Mouse (Mus musculus) naive thymus-derived CD4-positive, alpha-beta T cell, adult 2 months (primary cell): ENCODE results near the gene Daam1.

Source experiments
- DNase-seq: peaks from one replicate; pipeline ENCODE4 v3.0.0-alpha.2; 2011; ENCODE audit warnings: low read depth

Gene Daam1

DNA sequence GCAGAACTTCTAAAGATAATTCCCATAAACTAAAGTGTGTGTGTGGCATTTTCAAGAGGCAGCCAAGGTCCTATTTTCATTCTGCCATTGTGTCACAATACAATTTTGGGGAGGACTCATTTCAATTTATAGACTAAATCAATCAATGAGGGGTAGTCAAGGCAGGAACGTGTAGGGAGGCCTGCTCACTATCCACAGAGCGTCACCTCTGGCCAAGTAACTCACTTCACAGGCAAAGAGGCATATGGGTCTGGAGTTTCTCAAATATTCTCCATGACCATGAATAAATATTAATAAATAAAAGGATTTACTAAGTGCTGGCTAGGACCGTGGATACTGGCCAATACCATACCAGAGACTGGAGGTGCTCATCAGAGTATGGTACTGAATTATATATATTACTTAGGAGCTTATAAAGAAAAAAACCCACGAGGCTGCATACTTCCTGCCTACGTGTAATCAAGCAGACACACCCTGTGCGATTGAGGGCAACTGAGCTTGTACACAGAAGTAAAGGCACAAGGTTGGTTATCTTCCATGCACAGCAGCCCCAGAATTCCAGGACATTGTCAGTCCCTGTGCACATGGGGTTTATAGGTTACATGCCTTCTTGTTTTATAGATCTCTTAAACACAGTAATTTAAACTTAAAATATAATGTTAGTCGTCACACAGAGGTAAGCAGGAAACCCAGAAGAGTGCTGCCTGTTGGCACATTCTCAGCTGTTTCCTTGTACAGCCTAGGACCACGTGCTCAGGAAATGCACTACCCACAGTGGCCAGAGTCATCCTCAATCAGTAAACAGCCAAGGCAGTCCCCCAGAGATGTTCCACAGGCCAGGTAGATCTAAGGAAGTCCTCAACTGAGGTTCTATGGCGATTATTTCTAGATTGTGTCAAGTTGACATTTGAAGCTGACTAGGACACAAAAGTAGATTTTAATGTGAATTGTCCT lies 101.8 kb downstream of the Daam1 start:
- peak; percentile 79 for DNase-seq

DNA sequence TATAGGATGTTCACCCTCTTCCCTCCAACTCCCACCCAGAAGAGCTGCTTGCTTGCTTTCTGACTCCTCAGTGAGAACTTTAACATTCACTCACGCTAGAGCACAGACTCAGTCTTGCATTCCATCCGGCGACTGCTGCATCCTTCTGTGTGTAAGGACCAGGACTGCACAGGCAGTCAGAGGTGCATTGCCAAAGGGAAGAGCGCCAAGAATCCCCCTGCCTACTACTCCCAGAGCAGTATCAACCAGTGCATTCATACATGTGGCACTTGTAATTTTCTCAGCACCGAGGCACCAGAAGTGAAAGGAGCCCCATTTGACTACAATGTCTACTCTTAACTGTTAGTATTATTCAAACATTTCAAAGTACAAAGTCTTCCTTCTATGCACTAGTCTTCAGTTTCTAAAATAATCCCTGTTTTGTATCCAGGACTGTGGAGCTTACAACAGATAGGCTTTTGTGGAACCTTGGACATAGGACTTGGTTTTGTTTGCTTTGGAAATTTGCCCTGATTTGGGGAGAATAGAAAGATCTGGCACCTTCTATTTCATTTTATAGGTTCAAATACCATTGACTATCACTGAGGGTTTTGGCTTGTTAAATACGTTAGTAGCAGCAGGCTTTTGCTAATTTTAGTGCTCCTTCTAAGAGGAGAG lies 103.2 kb downstream of the Daam1 start:
- no peak for DNase-seq

DNA sequence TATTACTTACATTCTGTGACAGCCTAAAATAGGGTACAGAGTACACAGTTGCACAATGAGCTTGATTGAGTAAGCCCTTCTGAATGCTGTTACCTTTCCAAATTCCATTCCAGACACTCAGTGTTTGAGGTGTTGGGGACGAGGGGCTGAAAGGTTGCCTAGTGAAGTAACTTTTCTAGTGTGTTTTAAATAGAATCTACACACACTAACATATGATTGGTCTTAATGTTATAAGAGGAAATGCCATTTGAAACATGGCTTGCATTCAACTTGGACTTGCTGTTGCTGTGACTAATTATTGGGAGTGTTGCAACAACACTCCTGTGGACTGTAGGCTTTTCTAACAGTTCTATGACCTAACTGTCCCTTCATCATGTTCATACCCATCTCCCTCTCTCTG lies 105.8 kb downstream of the Daam1 start:
- DNase-seq, result no peak

DNA sequence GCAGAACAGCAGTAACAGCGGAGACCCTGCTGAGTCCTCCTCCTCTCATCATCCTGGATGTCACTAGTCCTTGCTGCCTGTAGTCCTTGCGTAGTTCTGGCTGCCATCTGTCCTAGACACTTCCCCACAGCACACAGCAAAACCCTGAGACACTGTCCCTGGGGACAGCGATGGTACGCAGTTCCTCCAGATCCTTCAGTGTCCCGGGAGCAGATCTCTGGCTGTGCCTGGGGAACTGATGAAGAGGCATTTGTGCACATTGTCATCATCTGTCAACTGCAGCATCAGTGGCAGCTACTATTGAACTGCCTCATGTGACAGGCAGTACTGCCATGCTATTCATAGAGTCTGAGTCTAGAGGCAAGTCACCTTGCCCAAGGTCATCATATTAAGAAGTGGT lies 107.6 kb downstream of the Daam1 start:
- no peak for DNase-seq

DNA sequence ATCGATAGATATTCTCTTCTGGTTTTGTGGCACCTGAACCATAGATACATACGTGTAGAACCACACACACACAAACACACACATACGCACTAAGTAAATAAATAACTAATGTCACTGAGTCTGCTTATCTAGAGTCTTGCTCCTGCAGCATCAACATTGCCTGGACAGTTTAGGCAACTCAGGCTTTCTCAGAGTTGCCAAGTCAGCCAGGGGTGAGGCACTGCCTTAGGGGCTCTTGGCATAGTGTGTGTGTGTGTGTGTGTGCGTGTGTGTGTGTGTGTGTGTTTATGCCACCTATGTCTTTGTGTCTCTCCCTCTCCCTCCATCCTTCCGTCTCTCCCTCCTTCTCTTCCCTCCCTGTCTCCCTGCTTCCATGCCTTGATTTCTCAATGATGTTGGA lies 110.4 kb downstream of the Daam1 start:
- no peak for DNase-seq

DNA sequence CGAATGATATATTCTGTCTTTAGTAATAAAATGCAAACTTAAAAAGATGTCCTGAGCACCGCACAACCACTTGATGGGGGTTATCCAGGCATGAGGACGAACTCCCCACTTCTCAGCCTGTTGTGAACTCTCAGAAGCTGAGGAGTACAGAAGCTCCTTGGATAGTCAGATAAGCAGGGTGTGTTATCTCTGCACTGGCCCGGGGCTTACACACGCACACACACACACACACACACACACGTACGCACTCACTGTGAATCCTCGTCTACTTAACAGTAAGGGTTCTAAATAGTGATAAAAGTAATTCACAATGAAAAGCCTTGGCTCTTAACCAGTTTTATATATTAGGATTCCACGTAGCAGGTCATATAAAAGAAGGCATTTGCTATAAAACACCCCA lies 112.2 kb downstream of the Daam1 start:
- no peak for DNase-seq

DNA sequence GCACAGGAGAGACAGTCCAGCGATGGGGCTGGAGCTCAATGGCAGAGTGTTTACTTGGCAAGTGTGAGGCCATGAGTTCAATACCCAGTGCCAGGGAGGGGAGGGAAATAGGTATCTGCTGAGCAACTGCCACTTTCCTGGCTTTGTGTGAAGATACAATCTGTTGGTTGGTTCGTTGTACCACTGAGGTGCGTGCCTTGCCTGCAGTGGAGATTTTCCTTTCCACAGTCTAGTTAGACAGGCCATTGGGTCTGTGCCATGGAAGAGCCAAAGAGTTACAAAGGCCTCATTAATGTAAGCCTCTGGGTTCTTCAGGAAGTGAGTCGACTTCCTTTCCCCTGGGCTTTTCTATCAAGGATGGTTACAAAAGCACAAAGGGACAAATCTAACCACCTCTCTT lies 112.8 kb downstream of the Daam1 start:
- peak; percentile 35 for DNase-seq

DNA sequence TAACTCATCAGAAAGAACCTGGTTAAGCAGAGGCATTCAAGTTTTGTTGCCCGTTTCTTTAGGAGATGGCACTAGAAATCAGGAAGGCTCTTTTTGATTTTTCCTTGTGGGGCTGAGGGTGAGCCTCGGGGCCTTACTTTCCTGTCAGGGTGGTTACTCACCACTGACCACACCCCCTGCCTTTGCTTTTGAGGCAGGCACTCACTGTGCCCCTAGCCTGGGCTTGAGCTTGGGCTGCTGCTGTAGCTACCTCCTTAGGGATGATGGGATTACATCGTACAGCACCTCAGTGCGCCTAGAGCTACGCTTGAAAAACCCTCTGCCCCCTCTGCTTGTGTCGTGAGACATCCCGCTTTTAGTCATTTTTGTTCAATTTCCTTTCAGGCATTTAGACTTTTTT lies 115.0 kb downstream of the Daam1 start:
- no peak for DNase-seq

DNA sequence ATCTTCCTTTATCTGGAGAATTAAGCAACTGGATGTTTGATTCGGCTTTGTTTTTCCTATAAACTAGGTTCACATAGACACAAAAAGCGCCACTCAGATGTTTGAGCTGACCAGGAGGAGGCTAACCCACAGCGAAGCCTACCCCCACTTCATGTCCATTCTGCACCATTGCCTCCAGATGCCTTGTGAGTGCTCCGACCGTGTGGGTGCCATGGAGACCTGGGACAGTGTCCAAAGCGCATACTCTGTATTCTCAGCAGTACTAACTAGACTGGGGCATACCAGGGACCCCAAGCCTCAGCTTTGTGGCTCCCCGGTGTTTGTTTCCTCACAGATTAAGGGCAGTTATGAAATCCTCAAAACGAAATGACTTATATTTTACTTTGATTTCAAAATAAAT lies 115.6 kb downstream of the Daam1 start:
- no peak for DNase-seq

DNA sequence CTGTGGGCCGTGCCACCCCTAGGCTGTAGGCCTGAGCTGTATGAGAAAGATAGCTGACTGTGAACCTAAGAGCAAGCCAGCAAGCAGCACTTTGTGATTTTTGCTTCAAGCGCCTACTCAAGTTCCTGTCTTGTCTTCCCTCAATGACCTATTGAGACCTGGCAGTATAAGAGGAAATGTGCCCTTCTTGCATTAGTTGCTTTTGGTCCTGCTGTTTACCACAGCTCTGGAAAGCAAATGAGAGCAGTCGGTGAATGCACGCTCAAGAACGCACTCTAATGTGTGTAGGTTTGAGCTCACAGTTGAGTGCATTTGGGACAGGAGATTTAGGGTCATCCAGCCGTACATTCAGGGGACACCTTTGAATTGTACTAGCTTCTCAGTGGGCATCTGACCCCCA lies 118.1 kb downstream of the Daam1 start:
- DNase-seq, result peak; percentile 26

DNA sequence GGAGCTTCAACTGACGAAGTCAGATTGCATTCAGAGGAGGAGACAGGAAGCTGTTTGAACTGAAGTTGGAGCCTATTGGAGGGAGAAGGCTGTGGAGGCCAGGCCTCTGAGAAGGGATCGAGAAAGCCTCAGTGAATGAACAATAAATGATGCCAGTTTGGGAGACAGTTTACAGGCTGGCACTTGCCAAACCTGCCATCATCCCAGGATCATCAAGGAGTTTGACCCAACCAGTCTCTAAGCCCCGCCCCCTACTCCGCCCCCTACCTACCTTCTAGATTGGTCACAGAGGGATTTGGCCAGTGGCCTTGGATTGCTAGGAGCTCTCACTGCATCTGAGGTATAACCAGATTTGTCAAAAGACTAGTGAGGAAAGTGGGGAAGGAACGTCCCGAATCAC lies 118.7 kb downstream of the Daam1 start:
- peak; percentile 56 for DNase-seq

DNA sequence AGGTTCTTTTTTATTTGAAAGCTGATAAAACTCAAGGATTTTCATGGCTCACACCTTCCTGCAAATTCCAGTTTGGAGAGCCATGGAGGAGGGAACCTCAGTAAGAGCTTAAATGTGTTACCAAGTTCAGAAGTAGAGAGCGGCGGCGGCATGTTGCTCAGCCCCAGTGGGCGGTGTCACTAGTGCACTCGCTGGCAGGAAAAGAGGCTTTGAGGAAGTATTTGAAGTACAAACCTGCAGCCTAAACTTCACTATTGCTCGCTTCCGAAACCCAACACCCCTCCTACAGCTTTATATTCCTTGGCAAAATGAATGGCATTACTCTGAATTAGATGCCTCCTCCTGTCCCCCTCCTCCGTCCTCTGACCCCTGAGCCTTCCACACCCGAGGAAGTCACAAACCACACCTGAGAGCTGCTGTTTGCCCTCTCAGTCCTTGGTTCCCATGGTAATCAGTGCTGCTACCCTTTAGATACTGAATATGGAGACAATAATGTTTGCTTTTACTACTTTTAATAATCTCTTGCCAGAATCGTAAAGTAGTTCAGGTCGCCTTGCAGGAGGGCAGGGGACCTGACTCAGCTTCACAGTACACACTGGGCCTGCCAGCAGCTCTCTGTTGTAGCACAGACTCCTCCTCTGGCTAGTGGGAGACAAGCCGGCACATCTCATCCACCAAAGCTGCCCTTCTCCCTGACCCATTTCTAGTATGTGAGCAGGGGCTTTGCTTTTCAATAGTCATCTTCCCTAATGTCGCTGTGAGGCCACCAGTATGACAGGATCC lies 119.4 kb downstream of the Daam1 start:
- DNase-seq, result peak; percentile 73

DNA sequence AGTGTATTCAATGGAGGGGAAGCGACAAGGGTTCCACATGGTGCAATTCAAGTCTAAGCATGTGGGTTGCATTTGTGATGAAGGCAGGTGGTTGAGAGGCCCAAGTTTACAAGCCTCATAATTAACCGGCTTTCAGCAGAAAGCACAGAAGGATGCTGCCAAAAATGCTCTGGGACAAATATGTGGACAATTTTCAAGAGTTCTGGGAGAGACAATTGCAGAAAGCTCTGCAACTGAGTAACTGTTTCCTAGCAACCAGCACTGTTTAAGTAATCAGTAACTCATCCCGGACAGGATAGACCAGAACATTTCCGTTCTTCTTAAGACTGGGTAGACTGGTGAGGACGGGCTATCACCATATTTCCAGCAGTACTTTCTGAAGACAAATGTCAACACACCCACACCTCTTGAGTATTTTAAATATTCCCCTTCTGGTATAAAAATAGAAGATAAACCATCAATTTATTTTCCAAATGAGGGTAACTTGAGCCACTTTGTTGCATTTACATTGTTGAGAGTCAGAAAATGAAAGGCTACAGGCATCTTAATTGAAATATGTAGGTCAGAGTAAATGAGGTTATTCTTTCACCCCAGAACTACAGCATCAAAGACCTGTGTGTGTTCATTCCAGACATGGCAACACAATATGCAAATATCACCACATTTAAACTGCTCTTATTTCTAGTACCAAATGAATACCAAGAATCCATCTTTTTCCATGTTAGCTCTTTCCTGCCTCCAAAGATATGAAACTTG lies 123.5 kb downstream of the Daam1 start:
- DNase-seq, result no peak

DNA sequence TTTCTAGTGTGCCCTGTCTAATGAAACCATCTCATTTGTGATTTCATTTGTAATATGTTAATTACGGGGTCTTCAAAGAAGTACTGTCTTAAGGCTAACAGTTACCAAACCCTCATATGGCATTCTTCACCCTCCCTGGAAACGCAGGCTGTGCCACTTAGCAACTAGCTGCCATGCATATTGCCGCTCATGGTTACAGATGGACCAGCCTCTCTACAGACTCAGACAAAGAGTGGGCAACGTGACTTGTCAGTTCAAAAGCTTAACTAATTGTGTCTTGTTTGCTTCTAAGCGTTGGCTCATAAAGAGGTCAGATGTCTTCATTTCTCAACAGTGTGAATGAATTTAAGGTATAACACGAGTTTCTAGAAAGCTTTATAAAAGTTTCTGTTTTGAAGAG lies 126.1 kb downstream of the Daam1 start:
- DNase-seq, result no peak

DNA sequence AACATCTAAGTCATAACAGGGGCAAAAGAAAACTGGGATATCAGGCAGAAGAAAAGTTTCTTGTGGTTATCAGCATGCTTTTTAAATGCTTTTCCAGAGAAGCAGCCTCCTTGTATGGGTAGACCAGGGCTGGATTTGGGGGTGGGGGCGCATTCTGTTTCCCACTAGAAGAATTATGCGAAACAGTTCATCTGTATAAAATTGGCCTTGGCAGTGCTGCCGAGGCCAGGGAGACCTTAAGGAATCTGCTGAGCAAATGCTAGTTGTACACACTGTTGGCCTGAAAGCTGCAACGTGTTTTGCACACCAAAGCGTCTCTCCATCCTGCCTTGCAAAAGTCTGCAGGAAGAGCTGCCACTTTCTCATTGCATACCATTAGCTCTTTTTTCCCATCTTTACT lies 126.6 kb downstream of the Daam1 start:
- DNase-seq, result no peak

DNA sequence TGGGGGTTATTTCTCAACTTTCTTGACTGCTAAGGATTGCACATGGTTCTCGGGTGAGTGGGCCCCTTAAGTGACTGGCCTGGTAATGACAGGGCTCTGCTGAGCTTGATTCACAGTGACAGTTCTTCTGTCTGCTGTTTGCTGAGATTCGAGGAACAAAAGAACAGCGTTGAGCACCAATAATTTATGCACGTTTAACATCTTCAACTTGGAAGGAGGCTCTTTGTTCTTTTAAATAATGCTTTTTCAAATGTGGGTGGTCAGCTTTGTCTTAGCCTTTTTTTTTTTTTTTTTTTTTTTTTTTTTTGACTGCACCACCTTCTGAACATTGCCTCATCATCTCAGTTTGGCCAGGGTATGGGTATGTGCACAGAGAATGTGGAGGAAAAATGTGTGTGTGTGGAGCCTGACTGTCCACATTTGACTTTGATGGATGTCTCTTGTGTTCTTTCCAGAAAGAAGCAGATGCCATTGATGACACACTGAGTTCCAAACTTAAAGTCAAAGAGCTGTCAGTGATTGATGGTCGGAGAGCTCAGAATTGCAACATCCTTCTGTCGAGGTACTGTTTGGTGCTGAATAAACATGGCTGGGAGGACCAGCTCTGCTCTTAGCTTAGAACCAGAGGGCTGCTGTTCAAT lies 128.6 kb downstream of the Daam1 start:
- DNase-seq, result no peak

DNA sequence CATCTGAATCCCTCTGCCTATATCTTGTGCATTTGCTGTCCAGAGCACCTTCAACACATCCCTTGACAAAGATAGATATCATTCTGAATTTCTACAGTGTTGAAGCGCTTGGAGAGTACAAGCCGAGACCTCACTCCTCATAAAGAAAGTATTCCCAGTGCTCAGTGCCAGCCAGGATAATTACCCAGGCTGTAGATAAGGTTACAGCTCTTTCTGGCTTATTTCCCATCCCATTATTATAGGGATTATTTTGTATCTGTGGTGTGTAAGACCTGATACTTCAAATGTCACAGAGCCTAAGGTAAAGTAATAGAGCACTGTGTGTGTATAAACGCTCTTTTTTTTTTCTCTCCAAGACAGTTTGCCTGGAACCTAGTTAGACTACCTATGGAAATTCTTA lies 130.8 kb downstream of the Daam1 start:
- no peak for DNase-seq

DNA sequence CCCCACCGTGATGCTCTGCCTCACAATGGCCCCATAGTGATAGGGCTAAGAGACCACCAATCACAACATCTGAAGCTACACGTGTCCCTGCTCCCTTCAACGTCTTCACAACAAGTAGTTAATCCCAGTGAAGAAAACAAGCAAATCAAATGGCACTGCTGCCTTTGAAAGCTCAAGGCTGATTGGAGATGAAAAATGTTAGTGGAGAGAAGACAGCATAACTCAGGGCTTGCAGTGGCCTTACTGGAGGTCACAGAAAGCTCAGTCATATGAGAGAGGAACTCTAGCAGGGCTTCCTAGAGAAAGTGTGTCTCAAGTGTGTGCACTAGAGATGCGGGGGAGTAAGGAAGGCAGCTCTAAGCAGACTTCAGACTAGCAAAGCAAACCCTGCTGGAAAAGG lies 131.7 kb downstream of the Daam1 start:
- DNase-seq, result no peak

DNA sequence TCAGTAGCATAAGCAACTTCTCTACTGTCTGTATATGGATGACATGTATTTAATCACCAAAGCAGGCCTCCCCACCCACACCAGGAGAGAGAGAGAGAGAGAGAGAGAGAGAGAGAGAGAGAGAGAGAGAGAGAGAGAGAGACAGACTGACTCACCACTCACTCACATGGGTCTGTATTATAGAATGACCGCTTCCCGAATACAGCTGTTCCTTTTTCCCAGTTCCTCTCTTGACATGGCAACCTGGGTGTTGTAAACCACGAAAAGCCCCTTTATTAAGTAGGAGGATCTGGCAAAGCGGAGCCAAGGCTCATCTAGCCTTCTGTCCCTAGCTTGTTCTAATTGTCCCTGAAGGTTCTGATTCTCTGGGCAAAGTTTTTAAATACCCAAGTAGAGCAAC lies 137.7 kb downstream of the Daam1 start:
- no peak for DNase-seq

DNA sequence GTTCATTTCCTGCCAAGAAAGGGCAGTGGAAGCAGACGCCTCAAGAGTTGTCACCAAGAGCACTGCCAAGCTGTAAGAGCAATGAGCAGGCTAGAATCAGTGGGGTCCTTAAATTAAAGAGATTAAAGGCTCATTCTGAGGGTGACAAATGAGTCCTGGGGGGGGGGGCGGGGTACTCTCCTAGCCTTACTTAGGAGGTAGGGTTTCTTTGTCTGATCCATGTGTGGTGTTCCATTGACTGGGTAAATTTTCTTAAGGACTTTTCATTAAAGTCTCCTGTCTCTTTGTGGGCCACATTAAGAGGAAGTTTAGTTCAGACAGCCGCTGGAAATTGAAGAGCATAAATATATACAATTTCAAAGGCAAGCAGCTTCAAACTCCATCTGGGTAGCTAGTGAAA lies 138.1 kb downstream of the Daam1 start:
- DNase-seq, result no peak

DNA sequence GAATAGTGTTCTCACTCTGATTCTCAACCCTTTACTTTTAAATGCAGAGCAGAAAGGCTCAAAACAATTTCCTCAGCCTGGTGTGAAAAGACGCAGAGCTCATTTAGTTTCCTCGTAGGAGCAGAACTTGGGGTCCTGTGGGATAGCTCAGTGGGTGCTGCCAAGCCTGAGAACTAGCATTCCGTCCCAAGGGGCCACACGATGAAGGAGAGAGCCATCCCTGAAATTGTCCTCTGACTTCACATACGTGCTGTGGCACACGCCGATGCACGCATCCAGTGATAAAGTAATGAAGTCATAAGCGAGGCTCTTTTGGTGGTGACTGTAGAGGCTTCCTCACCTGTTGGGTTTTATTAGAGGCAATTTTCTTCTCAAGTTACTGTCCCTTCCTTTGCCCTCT lies 138.6 kb downstream of the Daam1 start:
- no peak for DNase-seq
